Mouse (Mus musculus) hindbrain, embryonic 12.5 days (tissue): ENCODE results near the gene Traf1. TPM values are rescaled to one million over a fixed set of nuclear protein-coding genes. Genes with fewer than 3 reads are reported as not detected.

Experiments used
- ATAC-seq: fragments of 200-750 bp; cut with Nextera tagmentation; 2 replicates; pipeline ENCODE4 v1.8.0; 2017; ENCODE audit warnings: moderate TSS enrichment; ENCODE audit not compliant: low FRiP score
- H3K27ac ChIP-seq: fragments of 300-500 bp; sonication (generic); 2 replicates; pipeline ENCODE4 v1.5.1; 2016; ENCODE audit warnings: mild to moderate bottlenecking
- H3K27me3 ChIP-seq: fragments of 300-500 bp; sonication (generic); 2 replicates; pipeline ENCODE4 v1.6.1; 2016; ENCODE audit warnings: mild to moderate bottlenecking
- H3K36me3 ChIP-seq: fragments of 300-500 bp; sonication (generic); 2 replicates; pipeline ENCODE4 v1.6.1; 2016; ENCODE audit warnings: mild to moderate bottlenecking
- H3K4me1 ChIP-seq: fragments of 300-500 bp; sonication (generic); 2 replicates; pipeline ENCODE4 v1.6.1; 2016
- H3K4me2 ChIP-seq: fragments of 300-500 bp; sonication (generic); replicated peaks from 2 replicates; pipeline ENCODE4 v1.6.1; 2016; ENCODE audit warnings: mild to moderate bottlenecking
- H3K4me3 ChIP-seq: fragments of 300-500 bp; sonication (generic); 2 replicates; pipeline ENCODE4 v1.5.1; 2016; ENCODE audit warnings: mild to moderate bottlenecking
- H3K9ac ChIP-seq: fragments of 300-500 bp; sonication (generic); 2 replicates; pipeline ENCODE4 v1.6.1; 2016; ENCODE audit warnings: mild to moderate bottlenecking, moderate library complexity
- H3K9me3 ChIP-seq: fragments of 300-500 bp; sonication (generic); replicated peaks from 2 replicates; pipeline ENCODE4 v1.6.1; 2016; ENCODE audit warnings: mild to moderate bottlenecking
- WGBS: fragments of 180-500 bp; shearing (Covaris S2); methylation state at CpG from one replicate; pipeline ENCODE4 v1.1.7; 2016; 5-methylcytosine and 5-hydroxymethylcytosine counted together
- polyA plus RNA-seq: library from polyadenylated mRNA; unstranded; fragments of >200 nt; fragmentation: Nextera tagmentation; extraction: Ambion mirVana; gene quantifications from 2 replicates; pipeline ENCODE4 v1.2.1, GENCODE M21; 2016

Traf1 gene
- polyA plus RNA-seq, 1 experiment from 2014 or later = 1.1 TPM

DNA sequence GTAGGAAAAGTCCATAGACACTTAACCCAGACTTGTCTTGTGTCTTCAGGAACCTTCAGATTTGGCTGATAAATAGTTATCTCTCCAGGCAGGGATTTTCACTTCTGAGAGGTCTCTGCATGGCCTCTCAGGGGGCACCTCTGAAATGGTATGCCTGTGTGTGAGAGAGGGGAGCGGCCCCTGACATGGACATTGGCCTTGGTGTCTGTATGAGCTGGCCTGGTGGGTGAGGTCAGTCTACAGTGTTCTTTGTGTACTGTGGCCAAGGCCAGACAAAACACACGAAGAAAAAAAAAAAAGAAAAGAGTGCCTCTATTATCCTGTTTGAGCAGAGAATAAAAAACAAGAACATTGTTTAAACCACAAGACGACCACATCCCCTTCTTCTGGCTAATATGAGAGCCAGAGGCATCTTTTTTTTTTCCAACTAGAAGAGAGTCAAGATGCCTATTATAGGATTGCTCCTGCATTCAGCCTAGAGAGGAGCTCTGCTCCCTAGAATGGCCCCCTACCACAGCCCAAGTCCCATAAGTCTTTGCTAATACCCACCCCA is 18.0 kb upstream of the Traf1 start:
- ATAC-seq = no peak

GRCm38 (mm10) chr2:34978226-34978625 is 16.7 kb upstream of the Traf1 start:
- ATAC-seq = no peak
- no peaks in the 10 kb centered on the region for H3K36me3 ChIP-seq
- WGBS = 98% methylated on average over 2 of the region's 2 CpGs
- peaks cover 14% of the 10 kb centered on the region for H3K4me1 ChIP-seq
- H3K4me2 ChIP-seq = no peak overlapping the region
- H3K4me3 ChIP-seq = no peak overlapping the region
- no peaks in the 10 kb centered on the region for H3K27me3 ChIP-seq
- H3K9ac ChIP-seq = no peak overlapping the region
- no peaks in the 10 kb centered on the region; the same call in 1 of the 2 replicates for H3K9me3 ChIP-seq
- no peak overlapping the region for H3K27ac ChIP-seq

More for the DNA sequence above, 18.0 kb upstream of the Traf1 start:
- Histone ChIP-seq H3K27ac (no peak overlapping the region), H3K4me3 (no peak overlapping the region), H3K4me2 (no peak overlapping the region), H3K27me3 (no peaks in the 10 kb centered on the region), H3K9me3 (no peaks in the 10 kb centered on the region; the same call in 1 of the 2 replicates), H3K36me3 (no peaks in the 10 kb centered on the region), H3K4me1 (peaks cover 14% of the 10 kb centered on the region), H3K9ac (no peak overlapping the region)
- 71% methylated on average over 3 of the region's 3 CpGs for WGBS

DNA sequence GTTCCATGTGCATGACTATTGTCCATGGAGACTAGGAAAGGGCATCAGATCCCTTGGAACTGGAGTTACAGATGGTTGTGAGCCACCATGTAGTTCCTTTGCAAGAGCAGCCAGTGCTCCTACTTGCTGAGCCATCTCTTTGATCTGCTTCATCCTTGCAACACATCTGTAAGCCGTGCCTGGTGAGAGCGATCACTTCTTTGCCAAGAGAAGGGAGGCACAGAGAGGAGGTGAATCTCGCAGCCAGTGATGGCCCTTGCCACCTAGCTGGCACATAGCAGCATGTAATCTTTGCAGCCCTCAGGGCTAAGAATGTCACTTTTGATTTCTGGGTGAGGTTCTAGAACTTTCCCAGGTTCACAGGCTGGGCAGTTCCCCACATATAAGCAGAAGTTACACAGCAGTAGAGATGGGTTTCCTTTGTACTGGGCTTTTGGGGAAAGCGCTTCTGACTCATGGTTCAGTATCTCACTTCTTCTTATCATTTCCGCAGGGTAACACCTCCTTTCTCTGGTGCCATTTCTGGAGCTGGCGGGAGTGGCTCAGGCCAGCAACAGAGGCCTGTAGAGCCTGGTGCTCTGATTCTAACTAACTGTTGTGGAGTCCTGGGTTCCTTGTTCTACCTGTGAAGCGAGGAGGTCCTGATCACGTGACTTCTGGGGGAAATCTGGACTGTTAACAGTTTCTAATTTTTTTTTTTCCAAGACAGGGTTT is 15.5 kb upstream of the Traf1 start:
- Histone ChIP-seq H3K27me3 (no peaks in the 10 kb centered on the region), H3K9me3 (no peaks in the 10 kb centered on the region; the same call in 1 of the 2 replicates), H3K27ac (no peak overlapping the region), H3K4me3 (no peak overlapping the region), H3K4me2 (no peak overlapping the region), H3K36me3 (no peaks in the 10 kb centered on the region), H3K9ac (no peak overlapping the region), H3K4me1 (peaks cover 3% of the 10 kb centered on the region; the same call in 1 of the 2 replicates)
- ATAC-seq = no peak
- 86% methylated on average over 8 of the region's 8 CpGs for WGBS

GRCm38 (mm10) chr2:34976447-34976846 is 14.9 kb upstream of the Traf1 start:
- H3K4me3 ChIP-seq = no peak overlapping the region
- no peaks in the 10 kb centered on the region for H3K27me3 ChIP-seq
- ATAC-seq = no peak
- 94% methylated on average over 6 of the region's 6 CpGs for WGBS
- no peak overlapping the region for H3K27ac ChIP-seq
- no peaks in the 10 kb centered on the region for H3K36me3 ChIP-seq
- no peak overlapping the region for H3K9ac ChIP-seq
- no peaks in the 10 kb centered on the region; the same call in 1 of the 2 replicates for H3K9me3 ChIP-seq
- no peak overlapping the region for H3K4me2 ChIP-seq
- H3K4me1 ChIP-seq = no peaks in the 10 kb centered on the region

DNA sequence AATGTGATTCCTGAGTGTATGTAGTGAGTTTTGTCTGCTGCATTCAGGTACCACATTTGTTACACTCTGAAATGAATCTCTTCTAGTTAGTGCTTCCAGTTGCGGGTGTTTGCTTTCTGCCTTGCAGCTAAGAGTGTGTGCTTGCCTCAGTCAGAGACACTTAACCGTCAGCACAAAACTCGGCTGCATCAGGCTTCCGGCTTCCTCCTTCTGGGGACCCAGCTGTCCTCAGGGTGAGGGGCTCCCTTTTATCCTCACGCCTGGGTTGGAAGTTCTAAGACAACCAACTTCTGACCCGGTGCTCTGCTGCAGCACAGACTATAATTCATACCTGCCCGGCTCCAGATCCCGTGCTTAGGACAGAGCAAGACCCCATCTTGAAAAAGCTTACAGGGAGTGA is 11.5 kb upstream of the Traf1 start:
- no peak overlapping the region for H3K4me2 ChIP-seq
- H3K36me3 ChIP-seq = no peaks in the 10 kb centered on the region
- no peaks in the 10 kb centered on the region for H3K4me1 ChIP-seq
- 88% methylated on average over 8 of the region's 8 CpGs for WGBS
- no peak for ATAC-seq
- H3K27ac ChIP-seq = no peak overlapping the region
- no peak overlapping the region for H3K9ac ChIP-seq
- H3K9me3 ChIP-seq = no peaks in the 10 kb centered on the region; the same call in 1 of the 2 replicates
- no peaks in the 10 kb centered on the region for H3K27me3 ChIP-seq
- H3K4me3 ChIP-seq = no peak overlapping the region

DNA sequence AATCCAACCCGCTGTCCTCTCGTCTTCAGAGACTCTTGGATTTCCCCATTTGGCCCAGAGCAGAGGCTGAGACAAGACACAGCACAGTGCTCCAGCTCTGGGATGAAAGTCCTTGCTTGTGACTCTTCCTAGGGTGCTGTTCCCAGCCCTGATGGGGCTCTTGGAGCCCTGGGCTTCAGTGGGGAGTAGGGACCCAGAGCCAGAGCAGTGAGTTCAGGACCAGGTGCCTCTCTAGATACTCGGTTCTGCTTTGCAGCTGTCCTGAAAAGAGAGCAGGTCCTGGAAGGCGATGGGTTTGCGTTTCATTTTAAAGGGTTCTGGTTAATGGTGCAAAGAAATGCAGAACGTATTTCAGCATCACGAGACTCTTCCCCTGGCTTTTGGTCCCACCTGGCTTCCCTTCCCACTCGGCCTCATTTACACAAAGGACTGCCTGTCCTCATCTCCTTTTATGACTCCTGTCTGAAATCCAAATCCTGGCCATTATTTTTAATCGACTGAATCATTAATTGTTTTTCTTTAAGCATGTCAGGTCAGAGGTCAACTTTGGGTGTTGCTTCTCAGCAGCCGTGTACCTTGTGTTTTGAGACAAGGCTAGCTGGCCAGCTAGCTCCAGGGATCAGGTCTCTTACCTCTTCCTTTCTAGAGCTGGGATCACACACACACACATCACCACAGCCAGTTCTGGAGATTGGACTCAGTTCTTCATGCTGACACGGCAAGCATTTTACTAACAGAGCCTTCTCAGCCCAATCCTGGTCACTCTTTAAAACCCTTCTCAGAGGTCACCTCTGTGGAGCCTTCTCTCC is 9.7 kb upstream of the Traf1 start:
- Histone ChIP-seq H3K9ac (no peak overlapping the region), H3K27me3 (no peaks in the 10 kb centered on the region), H3K4me1 (no peaks in the 10 kb centered on the region), H3K36me3 (no peaks in the 10 kb centered on the region), H3K9me3 (no peaks in the 10 kb centered on the region; the same call in 1 of the 2 replicates), H3K4me2 (no peak overlapping the region), H3K27ac (no peak overlapping the region), H3K4me3 (no peak overlapping the region)
- no peak for ATAC-seq
- 72% methylated on average over 11 of the region's 11 CpGs for WGBS

GRCm38 (mm10) chr2:34970092-34970750 is 8.6 kb upstream of the Traf1 start:
- Histone ChIP-seq H3K9me3 (no peaks in the 10 kb centered on the region; the same call in 1 of the 2 replicates), H3K36me3 (no peaks in the 10 kb centered on the region), H3K27ac (no peak overlapping the region), H3K27me3 (no peaks in the 10 kb centered on the region), H3K4me1 (no peaks in the 10 kb centered on the region), H3K4me2 (no peak overlapping the region), H3K4me3 (no peak overlapping the region), H3K9ac (no peak overlapping the region)
- ATAC-seq = no peak
- 35% methylated on average over 9 of the region's 9 CpGs for WGBS

DNA sequence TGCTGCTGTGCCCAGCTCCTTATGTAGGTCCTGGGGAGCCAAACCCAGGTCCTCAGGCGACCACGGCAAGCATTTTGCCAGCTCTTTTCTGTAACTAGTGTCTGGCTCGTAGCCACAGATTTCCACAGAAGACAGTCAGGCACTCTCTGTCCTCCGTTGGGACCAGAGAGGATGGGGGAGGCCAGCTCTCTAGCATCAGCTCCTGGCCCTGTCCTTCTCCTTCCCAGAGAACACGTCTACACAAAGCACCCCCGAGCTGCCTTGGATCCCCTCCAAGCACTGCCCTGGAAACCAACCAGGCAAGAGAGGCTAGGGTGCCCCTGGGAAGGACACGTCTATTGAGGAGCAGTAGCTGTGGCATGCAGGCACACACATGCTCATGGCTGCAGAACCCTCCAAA is 7.6 kb upstream of the Traf1 start:
- Histone ChIP-seq H3K27ac (no peak overlapping the region), H3K36me3 (no peaks in the 10 kb centered on the region), H3K9me3 (no peaks in the 10 kb centered on the region), H3K4me2 (no peak overlapping the region), H3K4me3 (no peak overlapping the region), H3K4me1 (no peaks in the 10 kb centered on the region), H3K9ac (no peak overlapping the region), H3K27me3 (no peaks in the 10 kb centered on the region)
- 68% methylated on average over 7 of the region's 7 CpGs for WGBS
- no peak for ATAC-seq

- Histone ChIP-seq H3K27me3 (0 out of 2 replicates have a peak, but pooled peaks cover 4% of the 10 kb centered on the region), H3K4me3 (no peak overlapping the region), H3K4me1 (no peaks in the 10 kb centered on the region), H3K9ac (no peak overlapping the region), H3K27ac (no peak overlapping the region), H3K9me3 (no peaks in the 10 kb centered on the region), H3K4me2 (no peak overlapping the region), H3K36me3 (no peaks in the 10 kb centered on the region)
- 89% methylated on average over 8 of the region's 8 CpGs for WGBS
- ATAC-seq = no peak
These were observed 4.8 kb upstream of the Traf1 start for GRCm38 (mm10) chr2:34966243-34966934.

GRCm38 (mm10) chr2:34965806-34966205 is 4.2 kb upstream of the Traf1 start:
- H3K4me2 ChIP-seq = no peak overlapping the region
- no peaks in the 10 kb centered on the region for H3K36me3 ChIP-seq
- no peaks in the 10 kb centered on the region for H3K9me3 ChIP-seq
- 0 out of 2 replicates have a peak, but pooled peaks cover 9% of the 10 kb centered on the region for H3K27me3 ChIP-seq
- H3K9ac ChIP-seq = no peak overlapping the region
- no peak for ATAC-seq
- no peak overlapping the region for H3K4me3 ChIP-seq
- 71% methylated on average over 8 of the region's 8 CpGs for WGBS
- no peak overlapping the region for H3K27ac ChIP-seq
- no peaks in the 10 kb centered on the region for H3K4me1 ChIP-seq

DNA sequence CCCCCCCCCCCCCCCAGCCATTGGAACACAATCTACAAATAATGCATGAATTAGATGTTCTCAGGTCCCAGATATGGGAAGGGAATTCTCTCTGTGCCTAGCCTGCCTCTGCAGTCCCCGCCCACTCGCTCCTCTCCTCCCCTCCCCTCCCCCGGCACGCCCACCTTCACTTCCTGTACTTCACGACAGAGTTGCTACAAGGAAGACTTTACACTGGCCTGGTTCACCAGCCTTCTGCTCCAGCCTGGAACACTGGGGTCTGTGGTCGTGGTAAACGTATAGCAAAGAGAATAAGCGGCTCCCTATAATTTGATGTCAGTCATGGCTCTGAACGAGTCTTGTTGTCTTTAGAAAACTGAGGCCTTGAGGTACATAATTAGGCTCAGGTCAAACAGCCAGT is 3.7 kb upstream of the Traf1 start:
- Histone ChIP-seq H3K27ac (no peak overlapping the region), H3K4me3 (no peak overlapping the region), H3K4me2 (no peak overlapping the region), H3K27me3 (0 out of 2 replicates have a peak, but pooled peaks cover 11% of the 10 kb centered on the region), H3K9me3 (no peaks in the 10 kb centered on the region), H3K9ac (no peak overlapping the region), H3K4me1 (no peaks in the 10 kb centered on the region), H3K36me3 (no peaks in the 10 kb centered on the region)
- no peak for ATAC-seq
- 48% methylated on average over 9 of the region's 9 CpGs for WGBS
